Mouse (Mus musculus) embryo, embryonic 10.5 days (tissue): Measurements from ENCODE around the gene Gse1.

Source experiments
- DNase-seq: peaks from one replicate; pipeline ENCODE4 v3.0.0-alpha.2; 2015; ENCODE audit warnings: low spot score

Gse1 gene

GRCm38 (mm10) chr8:120619235-120620180 lies 391.3 kb downstream of the Gse1 start:
- no peak for DNase-seq

DNA sequence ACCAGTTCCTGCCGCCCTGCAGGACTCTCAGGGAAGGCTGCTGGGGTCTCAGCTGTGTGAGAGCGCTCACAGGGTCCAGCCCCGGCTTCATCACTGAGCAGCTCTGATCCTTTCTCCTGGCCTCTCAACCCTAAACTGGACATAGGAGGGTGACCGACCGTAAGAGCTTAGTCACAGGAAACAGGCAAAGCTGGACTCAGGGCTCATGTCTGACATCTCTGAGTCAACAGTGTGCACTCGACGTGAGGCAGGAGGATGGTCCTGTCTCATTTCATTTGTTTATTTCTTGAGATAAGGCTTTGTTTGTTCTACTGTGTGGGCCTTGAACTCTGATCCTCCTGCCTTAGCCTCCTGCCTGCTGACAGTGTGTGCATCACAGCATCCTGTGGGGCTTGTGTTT lies 392.2 kb downstream of the Gse1 start:
- DNase-seq, result no peak

DNA sequence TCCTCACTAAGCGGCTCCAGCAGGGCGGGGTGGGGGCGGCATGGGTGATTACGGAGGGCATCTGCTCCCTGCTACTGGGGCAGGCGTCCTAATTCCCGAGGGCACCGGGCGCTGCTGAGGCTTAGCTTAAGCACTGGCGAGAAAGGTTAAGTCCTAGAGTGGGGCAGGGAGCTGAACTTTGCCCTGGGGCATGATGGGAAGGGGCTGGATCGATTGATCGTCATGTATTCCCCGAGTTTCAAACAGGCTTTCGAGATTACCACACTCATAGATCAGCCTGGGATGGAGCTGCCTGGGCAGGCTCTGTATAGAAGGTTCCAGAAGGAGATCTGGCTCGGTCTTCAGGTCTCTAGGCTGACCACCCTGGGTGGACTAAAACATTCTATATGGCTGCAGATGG lies 393.9 kb downstream of the Gse1 start:
- DNase-seq, result no peak

DNA sequence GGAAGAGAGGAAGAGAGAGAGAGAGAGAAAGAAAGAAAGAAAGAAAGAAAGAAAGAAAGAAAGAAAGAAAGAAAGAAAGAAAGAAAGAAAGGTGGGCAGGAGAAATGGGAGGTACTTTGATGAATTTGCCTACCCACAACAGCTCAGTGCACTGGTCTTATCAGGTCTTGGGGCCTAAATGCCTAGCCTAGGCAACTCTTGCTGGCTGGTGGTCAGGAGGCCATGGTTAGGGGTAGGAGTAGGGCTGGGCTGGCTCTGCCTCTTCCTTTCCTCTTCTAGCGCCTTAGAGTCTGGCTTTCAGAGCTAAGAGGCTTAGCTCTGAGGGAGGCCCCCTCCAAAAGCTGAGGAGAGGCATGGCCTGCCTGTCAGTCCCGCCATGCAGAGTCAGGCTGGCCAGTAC lies 395.4 kb downstream of the Gse1 start:
- DNase-seq, result no peak

GRCm38 (mm10) chr8:120626461-120626860 lies 398.2 kb downstream of the Gse1 start:
- DNase-seq, result no peak

- no peak for DNase-seq
These were observed 399.0 kb downstream of the Gse1 start for GRCm38 (mm10) chr8:120627298-120627697.

DNA sequence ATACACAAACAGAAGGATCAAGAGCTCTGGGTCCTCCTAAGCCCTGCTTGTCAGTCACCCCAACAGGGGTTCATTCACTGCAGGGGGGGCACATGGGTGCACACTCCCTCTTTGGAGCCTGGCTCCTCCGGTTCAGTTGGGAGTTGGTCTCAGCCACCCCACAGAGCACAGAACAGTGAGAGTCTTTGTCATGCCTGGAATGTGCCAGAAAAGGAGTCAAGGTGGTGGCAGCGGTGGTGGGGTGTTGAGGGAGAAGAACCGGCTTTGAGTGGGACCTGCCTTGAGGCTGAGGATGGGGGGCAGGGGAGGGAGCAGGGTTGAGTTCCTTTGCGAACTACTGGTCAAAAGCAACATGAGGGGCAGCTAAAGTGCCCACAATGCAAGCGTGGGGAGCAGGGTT lies 401.8 kb downstream of the Gse1 start:
- DNase-seq, result no peak

DNA sequence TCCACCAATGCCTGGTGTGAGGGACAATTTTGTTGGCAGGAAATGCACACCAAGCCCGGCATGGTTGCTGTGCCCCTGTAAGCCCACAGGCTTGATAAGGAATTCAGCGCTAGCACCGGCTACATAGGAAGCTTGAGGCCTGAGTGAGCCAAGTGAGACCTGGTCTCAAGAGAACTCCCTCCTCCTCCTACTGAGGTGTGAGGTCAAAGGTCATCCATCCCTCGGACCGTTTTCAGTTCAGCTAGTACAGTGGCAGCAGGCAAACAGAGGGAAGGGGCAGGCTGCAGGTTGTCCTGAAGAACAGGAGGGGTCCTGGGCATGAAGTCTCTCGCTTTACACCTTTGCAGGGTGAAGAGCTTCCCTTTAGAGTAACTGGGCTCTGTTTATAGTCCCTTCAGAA lies 402.6 kb downstream of the Gse1 start:
- DNase-seq, result no peak
